Mouse (Mus musculus) kidney, embryonic 15.5 days (tissue): ENCODE data around the gene Cenpo. TPM values are rescaled to one million over a fixed set of nuclear protein-coding genes. Genes with fewer than 3 reads are reported as not detected.

Source experiments
- ATAC-seq: fragments of 200-750 bp; cut with Nextera tagmentation; replicated peaks from 2 replicates; pipeline ENCODE4 v1.8.0; 2017; ENCODE audit warnings: moderate TSS enrichment; ENCODE audit not compliant: low FRiP score
- H3K27ac ChIP-seq: fragments of 300-500 bp; sonication (generic); 2 replicates; pipeline ENCODE4 v1.5.1; 2015; ENCODE audit warnings: mild to moderate bottlenecking, inconsistent platforms
- H3K27me3 ChIP-seq: fragments of 300-500 bp; sonication (generic); 2 replicates; pipeline ENCODE4 v1.6.1; 2015; ENCODE audit warnings: inconsistent platforms
- H3K36me3 ChIP-seq: fragments of 300-500 bp; sonication (generic); 2 replicates; pipeline ENCODE4 v1.6.1; 2015; ENCODE audit warnings: inconsistent platforms
- H3K4me1 ChIP-seq: fragments of 300-500 bp; sonication (generic); 2 replicates; pipeline ENCODE4 v1.6.1; 2015; ENCODE audit warnings: inconsistent platforms
- H3K4me2 ChIP-seq: fragments of 300-500 bp; sonication (generic); 2 replicates; pipeline ENCODE4 v1.6.1; 2015; ENCODE audit warnings: moderate library complexity, mild to moderate bottlenecking, inconsistent platforms
- H3K4me3 ChIP-seq: fragments of 300-500 bp; sonication (generic); replicated peaks from 2 replicates; pipeline ENCODE4 v1.5.1; 2015; ENCODE audit warnings: mild to moderate bottlenecking, inconsistent platforms
- H3K9ac ChIP-seq: fragments of 300-500 bp; sonication (generic); 2 replicates; pipeline ENCODE4 v1.6.1; 2015; ENCODE audit warnings: mild to moderate bottlenecking, inconsistent platforms
- H3K9me3 ChIP-seq: fragments of 300-500 bp; sonication (generic); replicated peaks from 2 replicates; pipeline ENCODE4 v1.6.1; 2016; ENCODE audit warnings: inconsistent platforms
- WGBS: fragments of 180-500 bp; shearing (Covaris S2); methylation state at CpG from one replicate; pipeline ENCODE4 v1.1.7; 2015; ENCODE audit warnings: mixed read lengths; 5-methylcytosine and 5-hydroxymethylcytosine counted together
- polyA plus RNA-seq: library from polyadenylated mRNA; unstranded; fragments of >200 nt; fragmentation: Nextera tagmentation; extraction: Ambion mirVana; gene quantifications from 2 replicates; pipeline ENCODE4 v1.2.1, GENCODE M21; 2015

The Cenpo gene
- polyA plus RNA-seq, 1 experiment from 2014 or later, result 13.1 TPM

- peak; percentile 57 for ATAC-seq
- H3K9ac ChIP-seq, result no peak overlapping the region
- no peaks in the 10 kb centered on the region for H3K27me3 ChIP-seq
- peaks cover 34% of the 10 kb centered on the region for H3K4me1 ChIP-seq
- H3K36me3 ChIP-seq, result peaks cover 7% of the 10 kb centered on the region
- H3K27ac ChIP-seq, result peak overlapping the region; percentile 73
- no peak overlapping the region for H3K4me2 ChIP-seq
- no peaks in the 10 kb centered on the region for H3K9me3 ChIP-seq
- WGBS, result 47% methylated on average over 10 of the region's 10 CpGs
- H3K4me3 ChIP-seq, result no peak overlapping the region
These were observed 40.9 kb downstream of the Cenpo start for GRCm38 (mm10) chr12:4193025-4193740.

GRCm38 (mm10) chr12:4192514-4192913, 41.6 kb downstream of the Cenpo start:
- WGBS, result 53% methylated on average over 6 of the region's 6 CpGs
- Histone ChIP-seq H3K36me3 (peaks cover 3% of the 10 kb centered on the region; the same call in 1 of the 2 replicates), H3K4me2 (no peak overlapping the region), H3K9ac (no peak overlapping the region), H3K27me3 (no peaks in the 10 kb centered on the region), H3K4me1 (peaks cover 36% of the 10 kb centered on the region), H3K27ac (peak overlapping the region; percentile 73), H3K4me3 (no peak overlapping the region), H3K9me3 (no peaks in the 10 kb centered on the region)
- ATAC-seq, result peak; percentile 55; the same call in 1 of the 2 replicates

- H3K4me2 ChIP-seq, result no peak overlapping the region
- no peak overlapping the region for H3K9ac ChIP-seq
- 57% methylated on average over 5 of the region's 5 CpGs for WGBS
- H3K27ac ChIP-seq, result peak overlapping the region; percentile 61; the same call in 1 of the 2 replicates
- H3K36me3 ChIP-seq, result no peaks in the 10 kb centered on the region
- no peaks in the 10 kb centered on the region for H3K9me3 ChIP-seq
- H3K4me1 ChIP-seq, result peaks cover 36% of the 10 kb centered on the region
- H3K27me3 ChIP-seq, result no peaks in the 10 kb centered on the region
- ATAC-seq, result no peak
- H3K4me3 ChIP-seq, result no peak overlapping the region
These were observed 45.0 kb downstream of the Cenpo start for GRCm38 (mm10) chr12:4189060-4189447.

- peak; percentile 41 for ATAC-seq
- 28% methylated on average over 14 of the region's 14 CpGs for WGBS
These were observed 45.7 kb downstream of the Cenpo start for GRCm38 (mm10) chr12:4188171-4189059.

GRCm38 (mm10) chr12:4184648-4185047, 49.4 kb downstream of the Cenpo start:
- H3K9me3 ChIP-seq, result no peaks in the 10 kb centered on the region
- no peak overlapping the region for H3K4me2 ChIP-seq
- no peak overlapping the region for H3K27ac ChIP-seq
- H3K27me3 ChIP-seq, result no peaks in the 10 kb centered on the region
- ATAC-seq, result no peak
- peaks cover 12% of the 10 kb centered on the region for H3K4me1 ChIP-seq
- H3K36me3 ChIP-seq, result no peaks in the 10 kb centered on the region
- no peak overlapping the region for H3K9ac ChIP-seq
- WGBS, result 18% methylated on average over 2 of the region's 2 CpGs
- no peak overlapping the region for H3K4me3 ChIP-seq

More at GRCm38 (mm10) chr12:4188171-4189059, 45.7 kb downstream of the Cenpo start:
- Histone ChIP-seq H3K9me3 (no peaks in the 10 kb centered on the region), H3K27me3 (no peaks in the 10 kb centered on the region), H3K4me1 (peaks cover 31% of the 10 kb centered on the region), H3K27ac (peak overlapping the region; percentile 61), H3K4me2 (no peak overlapping the region), H3K4me3 (no peak overlapping the region), H3K9ac (no peak overlapping the region), H3K36me3 (no peaks in the 10 kb centered on the region)

- no peak overlapping the region for H3K9ac ChIP-seq
- ATAC-seq, result 0 out of 2 replicates have a peak, but pooled peaks have one; percentile 11
- no peaks in the 10 kb centered on the region; the same call in 1 of the 2 replicates for H3K36me3 ChIP-seq
- H3K27ac ChIP-seq, result no peak overlapping the region
- no peak overlapping the region for H3K4me2 ChIP-seq
- no peaks in the 10 kb centered on the region for H3K9me3 ChIP-seq
- H3K27me3 ChIP-seq, result no peaks in the 10 kb centered on the region
- 0 out of 2 replicates have a peak, but pooled peaks cover 4% of the 10 kb centered on the region for H3K4me1 ChIP-seq
- WGBS, result 48% methylated on average over 3 of the region's 3 CpGs
- H3K4me3 ChIP-seq, result no peak overlapping the region
These were observed 53.6 kb downstream of the Cenpo start for GRCm38 (mm10) chr12:4180507-4180906.

GRCm38 (mm10) chr12:4179671-4180233, 54.3 kb downstream of the Cenpo start:
- Histone ChIP-seq H3K27me3 (no peaks in the 10 kb centered on the region), H3K36me3 (no peaks in the 10 kb centered on the region; the same call in 1 of the 2 replicates), H3K27ac (no peak overlapping the region), H3K4me3 (no peak overlapping the region), H3K9me3 (no peaks in the 10 kb centered on the region), H3K4me2 (no peak overlapping the region), H3K9ac (no peak overlapping the region), H3K4me1 (0 out of 2 replicates have a peak, but pooled peaks cover 4% of the 10 kb centered on the region)
- 69% methylated on average over 6 of the region's 6 CpGs for WGBS
- no peak for ATAC-seq

GRCm38 (mm10) chr12:4178839-4179238, 55.3 kb downstream of the Cenpo start:
- Histone ChIP-seq H3K4me1 (0 out of 2 replicates have a peak, but pooled peaks cover 4% of the 10 kb centered on the region), H3K9me3 (no peaks in the 10 kb centered on the region), H3K27ac (no peak overlapping the region), H3K27me3 (no peaks in the 10 kb centered on the region), H3K4me2 (no peak overlapping the region), H3K9ac (no peak overlapping the region), H3K4me3 (no peak overlapping the region), H3K36me3 (no peaks in the 10 kb centered on the region; the same call in 1 of the 2 replicates)
- ATAC-seq, result no peak
- 60% methylated on average over 5 of the region's 5 CpGs for whole genome bisulfite sequencing

GRCm38 (mm10) chr12:4173108-4173790, 60.8 kb downstream of the Cenpo start:
- Histone ChIP-seq H3K4me1 (no peaks in the 10 kb centered on the region), H3K9me3 (no peaks in the 10 kb centered on the region), H3K9ac (no peak overlapping the region), H3K4me3 (no peak overlapping the region), H3K27me3 (no peaks in the 10 kb centered on the region), H3K27ac (no peak overlapping the region), H3K36me3 (no peaks in the 10 kb centered on the region; the same call in 1 of the 2 replicates), H3K4me2 (no peak overlapping the region)
- 83% methylated on average over 15 of the region's 15 CpGs for WGBS
- no peak for ATAC-seq

- Histone ChIP-seq H3K27ac (no peak overlapping the region), H3K27me3 (no peaks in the 10 kb centered on the region), H3K9me3 (no peaks in the 10 kb centered on the region), H3K4me3 (no peak overlapping the region), H3K4me1 (no peaks in the 10 kb centered on the region), H3K9ac (no peak overlapping the region), H3K4me2 (no peak overlapping the region), H3K36me3 (no peaks in the 10 kb centered on the region)
- WGBS, result 86% methylated on average over 5 of the region's 5 CpGs
- ATAC-seq, result no peak
These were observed 64.5 kb downstream of the Cenpo start for GRCm38 (mm10) chr12:4169622-4170021.

GRCm38 (mm10) chr12:4169058-4169457, 65.0 kb downstream of the Cenpo start:
- Histone ChIP-seq H3K4me2 (no peak overlapping the region), H3K36me3 (no peaks in the 10 kb centered on the region), H3K9me3 (no peaks in the 10 kb centered on the region), H3K4me1 (no peaks in the 10 kb centered on the region), H3K27ac (no peak overlapping the region), H3K9ac (no peak overlapping the region), H3K4me3 (no peak overlapping the region), H3K27me3 (no peaks in the 10 kb centered on the region)
- no peak for ATAC-seq
- 91% methylated on average over 1 of the region's 1 CpGs for WGBS
